Mouse (Mus musculus): ENCODE data around the gene Ppp4r1. TPM values are rescaled to one million over a fixed set of nuclear protein-coding genes. Genes with fewer than 3 reads are reported as not detected.

The Ppp4r1 gene
- polyA plus RNA-seq, 1 experiment, result 45.5 TPM

DNA sequence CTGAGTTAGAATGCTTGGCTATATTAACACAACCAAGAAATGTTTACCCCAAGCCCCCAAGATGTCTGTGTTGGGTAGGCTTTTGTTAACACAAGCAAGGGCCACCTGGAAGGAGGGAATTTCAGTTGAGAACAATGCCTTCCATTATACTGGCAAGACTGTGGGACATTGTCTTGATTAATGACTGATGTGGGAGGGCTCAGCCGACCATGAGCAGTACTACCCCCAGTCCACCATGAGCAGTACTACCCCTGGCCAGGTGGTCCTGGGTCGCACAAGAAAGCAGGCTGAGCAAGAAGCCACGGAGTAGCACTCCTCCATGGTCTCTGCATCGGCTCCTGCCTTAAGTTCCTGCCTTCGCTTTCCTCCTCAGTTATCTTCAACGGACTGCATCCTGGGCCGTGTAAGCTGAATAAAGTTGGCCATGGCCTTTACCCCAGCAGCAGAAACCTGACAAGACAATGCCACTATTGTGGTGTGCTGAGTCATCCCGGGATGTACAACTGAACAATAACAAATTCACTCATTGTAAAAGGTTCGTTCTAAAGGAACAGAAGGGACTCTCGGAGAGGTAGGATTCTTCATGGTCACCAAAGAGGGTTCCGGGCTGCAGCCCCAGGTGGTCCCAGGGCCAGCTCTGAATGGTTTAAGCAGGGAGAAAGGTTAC lies 38.6 kb upstream of the Ppp4r1 start:
- TF ChIP-seq CTCF (IDR thresholded peaks at IDR 0.05; ENCODE audit: insufficient read depth, low read length) (no peak), POLR2A (IDR thresholded peaks at IDR 0.05; ENCODE audit: borderline replicate concordance, extremely low read depth, low read depth, low read length) (no peak)
- no peak for DNase-seq
- WGBS, result 67% methylated on average over 11 of the region's 11 CpGs

DNA sequence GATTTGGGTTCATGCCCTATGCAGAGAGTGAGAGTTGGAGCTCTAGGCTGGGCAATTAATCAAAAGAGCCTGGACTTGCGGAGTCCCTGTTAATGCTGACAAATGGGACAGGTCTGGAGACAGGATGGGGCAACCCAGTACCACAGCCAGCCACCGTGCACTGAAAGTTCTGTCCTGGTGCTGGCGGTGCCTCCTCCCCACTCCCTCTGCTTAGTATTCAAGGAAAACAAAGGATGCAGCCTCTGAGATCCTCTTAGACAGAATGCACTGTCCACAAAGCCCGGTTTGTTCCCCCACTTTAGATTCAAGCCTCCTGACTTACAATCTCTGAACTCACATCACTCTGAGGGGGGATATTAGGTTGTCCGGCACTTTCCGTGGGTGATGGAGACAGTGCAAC lies 36.1 kb upstream of the Ppp4r1 start:
- H3K4me1 ChIP-seq (ENCODE audit: control insufficient read depth, insufficient read depth, low read length), result no peaks in the 10 kb centered on the region
- DNase-seq, result no peak
- no peak for TF ChIP-seq CTCF (IDR thresholded peaks at IDR 0.05; ENCODE audit: insufficient read depth, low read length)
- no peak for TF ChIP-seq POLR2A (IDR thresholded peaks at IDR 0.05; ENCODE audit: borderline replicate concordance, extremely low read depth, low read depth, low read length)
- H3K4me3 ChIP-seq (replicated peaks; ENCODE audit: extremely low read depth, low read depth, low read length), result no peak overlapping the region
- 75% methylated on average over 6 of the region's 6 CpGs for WGBS

More for the DNA sequence above, 38.6 kb upstream of the Ppp4r1 start:
- no peak overlapping the region for H3K4me3 ChIP-seq (replicated peaks; ENCODE audit: extremely low read depth, low read depth, low read length)
- H3K4me1 ChIP-seq (ENCODE audit: control insufficient read depth, insufficient read depth, low read length), result no peaks in the 10 kb centered on the region

DNA sequence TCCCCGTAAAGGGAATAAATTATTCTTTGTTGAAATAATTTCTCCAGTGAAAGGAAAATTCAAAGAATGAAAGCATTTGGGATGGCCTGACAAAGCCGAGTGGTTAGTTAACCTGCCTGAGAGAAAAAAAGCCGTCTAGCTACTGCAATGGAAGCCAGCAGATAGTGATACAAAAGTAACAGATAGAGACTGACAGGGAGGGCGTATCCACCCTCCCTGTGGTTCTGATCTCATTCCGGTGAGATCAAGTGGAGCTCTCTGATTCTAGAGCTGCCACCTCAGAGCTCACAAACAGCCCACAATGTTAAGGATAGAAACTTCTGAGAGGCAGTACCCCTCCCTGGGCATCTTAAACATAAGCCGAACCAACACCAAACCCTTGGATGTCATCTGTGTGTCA lies 33.4 kb upstream of the Ppp4r1 start:
- WGBS, result 82% methylated on average over 6 of the region's 6 CpGs
- H3K4me1 ChIP-seq (ENCODE audit: control insufficient read depth, insufficient read depth, low read length), result no peaks in the 10 kb centered on the region
- TF ChIP-seq POLR2A (IDR thresholded peaks at IDR 0.05; ENCODE audit: borderline replicate concordance, extremely low read depth, low read depth, low read length) (no peak), CTCF (IDR thresholded peaks at IDR 0.05; ENCODE audit: insufficient read depth, low read length) (no peak)
- no peak for DNase-seq
- no peak overlapping the region for H3K4me3 ChIP-seq (replicated peaks; ENCODE audit: extremely low read depth, low read depth, low read length)

DNA sequence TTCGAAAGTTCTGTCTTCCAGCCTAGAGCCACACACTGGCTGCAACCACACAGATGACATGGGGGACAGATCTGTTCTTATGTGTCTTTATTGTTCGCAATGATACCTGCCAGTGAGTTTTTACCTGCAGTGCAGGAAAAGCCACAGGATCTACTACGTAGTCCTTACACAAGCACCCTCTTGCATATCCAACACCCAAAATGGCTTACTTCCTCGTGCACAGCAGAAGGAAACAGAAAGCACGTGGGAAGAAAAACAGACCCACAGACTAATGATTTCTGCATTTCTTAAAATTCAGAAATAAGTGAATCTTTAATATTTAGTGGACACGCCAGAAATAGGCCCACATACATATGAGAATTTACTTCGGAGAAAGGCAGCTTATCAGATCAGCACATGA lies 32.6 kb upstream of the Ppp4r1 start:
- Histone ChIP-seq H3K4me3 (replicated peaks; ENCODE audit: extremely low read depth, low read depth, low read length) (no peak overlapping the region), H3K4me1 (ENCODE audit: control insufficient read depth, insufficient read depth, low read length) (no peaks in the 10 kb centered on the region)
- TF ChIP-seq POLR2A (IDR thresholded peaks at IDR 0.05; ENCODE audit: borderline replicate concordance, extremely low read depth, low read depth, low read length) (no peak), CTCF (IDR thresholded peaks at IDR 0.05; ENCODE audit: insufficient read depth, low read length) (no peak)
- 90% methylated on average over 7 of the region's 7 CpGs for WGBS
- no peak for DNase-seq

DNA sequence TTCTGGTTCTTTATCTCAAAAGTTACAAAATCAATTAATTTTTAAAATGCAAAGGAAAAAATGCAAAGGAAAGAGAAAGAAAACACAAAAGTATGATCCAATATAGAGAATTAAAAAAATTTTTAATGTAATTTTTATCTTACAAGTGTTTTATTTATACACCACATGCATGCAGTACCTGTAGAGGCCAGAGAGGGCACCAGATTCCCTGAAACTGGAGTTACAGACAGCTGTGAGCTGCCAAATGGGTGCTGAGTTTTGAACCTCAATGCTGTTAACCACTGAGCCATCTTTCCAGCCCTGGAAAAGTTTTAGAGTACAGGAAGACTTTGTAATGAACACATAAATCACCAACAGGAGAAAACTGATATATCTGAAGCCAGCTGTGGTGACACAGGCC lies 32.1 kb upstream of the Ppp4r1 start:
- DNase-seq, result no peak
- no peak for TF ChIP-seq CTCF (IDR thresholded peaks at IDR 0.05; ENCODE audit: insufficient read depth, low read length)
- no peak for TF ChIP-seq POLR2A (IDR thresholded peaks at IDR 0.05; ENCODE audit: borderline replicate concordance, extremely low read depth, low read depth, low read length)
- no peak overlapping the region for H3K4me3 ChIP-seq (replicated peaks; ENCODE audit: extremely low read depth, low read depth, low read length)

DNA sequence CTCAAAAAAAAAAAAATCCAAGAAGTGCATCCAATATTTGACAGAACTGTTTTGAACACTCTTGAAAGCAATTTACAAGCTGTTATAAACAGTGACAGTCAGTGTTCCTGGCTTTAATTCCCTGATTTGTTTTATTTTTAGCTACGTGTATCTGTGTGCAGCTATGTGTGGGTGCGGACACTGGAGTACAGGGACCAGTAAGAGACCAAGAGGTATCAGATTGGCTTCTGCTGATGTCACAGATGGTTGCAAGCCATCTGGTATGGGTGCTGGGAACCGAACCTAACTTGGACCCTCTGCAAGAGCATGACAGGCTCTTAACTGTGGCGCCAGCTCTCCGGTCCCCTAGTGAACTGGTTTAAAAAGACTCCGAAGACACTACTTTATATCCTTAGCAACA lies 29.2 kb upstream of the Ppp4r1 start:
- Histone ChIP-seq H3K4me3 (replicated peaks; ENCODE audit: extremely low read depth, low read depth, low read length) (no peak overlapping the region), H3K4me1 (ENCODE audit: control insufficient read depth, insufficient read depth, low read length) (no peaks in the 10 kb centered on the region; the same call in 1 of the 2 replicates)
- no peak for DNase-seq
- 85% methylated on average over 6 of the region's 6 CpGs for WGBS
- TF ChIP-seq CTCF (IDR thresholded peaks at IDR 0.05; ENCODE audit: insufficient read depth, low read length), result no peak
- no peak for TF ChIP-seq POLR2A (IDR thresholded peaks at IDR 0.05; ENCODE audit: borderline replicate concordance, extremely low read depth, low read depth, low read length)

More for the DNA sequence above, 32.1 kb upstream of the Ppp4r1 start:
- H3K4me1 ChIP-seq (ENCODE audit: control insufficient read depth, insufficient read depth, low read length), result no peaks in the 10 kb centered on the region

DNA sequence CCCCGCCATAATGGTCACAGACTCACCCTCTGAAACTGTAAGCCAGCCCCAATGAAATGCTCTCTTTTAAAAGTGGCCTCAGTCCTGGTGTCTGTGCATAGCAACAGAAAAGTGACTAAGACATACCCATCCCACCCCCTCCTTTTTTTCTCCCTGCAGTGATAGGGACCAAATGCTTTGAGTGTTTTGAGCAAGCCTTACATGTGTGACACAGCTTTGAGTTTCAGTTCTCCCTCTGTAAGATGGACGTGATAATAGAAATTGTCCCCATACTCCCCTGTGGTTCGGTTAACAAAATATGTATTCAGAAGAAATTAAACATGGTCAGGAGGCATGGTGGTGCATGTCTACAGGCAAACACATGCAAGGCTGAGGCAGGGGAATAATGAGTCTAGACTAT lies 26.5 kb upstream of the Ppp4r1 start:
- WGBS, result 87% methylated on average over 3 of the region's 3 CpGs
- no peaks in the 10 kb centered on the region; the same call in 1 of the 2 replicates for H3K4me1 ChIP-seq (ENCODE audit: control insufficient read depth, insufficient read depth, low read length)
- TF ChIP-seq POLR2A (IDR thresholded peaks at IDR 0.05; ENCODE audit: borderline replicate concordance, extremely low read depth, low read depth, low read length) (no peak), CTCF (IDR thresholded peaks at IDR 0.05; ENCODE audit: insufficient read depth, low read length) (no peak)
- DNase-seq, result no peak
- no peak overlapping the region for H3K4me3 ChIP-seq (replicated peaks; ENCODE audit: extremely low read depth, low read depth, low read length)

DNA sequence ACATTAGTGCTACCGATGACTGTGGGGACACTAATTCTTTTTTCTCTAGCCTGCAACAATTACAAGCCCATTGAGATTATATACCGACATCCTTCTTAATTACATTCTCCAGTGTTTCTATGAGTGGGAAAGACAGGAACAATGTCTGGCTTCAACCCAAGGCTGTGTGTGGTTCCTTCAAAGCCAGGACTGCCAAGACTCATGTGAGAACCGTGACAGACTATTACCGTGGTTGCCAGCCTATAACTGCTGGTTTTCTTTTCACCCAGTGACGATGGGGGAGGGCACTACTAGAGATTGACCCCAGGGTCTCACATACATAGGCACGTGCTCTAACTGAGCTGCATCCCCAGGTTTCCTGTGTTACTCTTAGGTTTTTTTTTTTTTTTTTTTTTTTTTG lies 25.2 kb upstream of the Ppp4r1 start:
- WGBS, result 41% methylated on average over 6 of the region's 6 CpGs
- TF ChIP-seq CTCF (IDR thresholded peaks at IDR 0.05; ENCODE audit: insufficient read depth, low read length), result no peak
- no peak for TF ChIP-seq POLR2A (IDR thresholded peaks at IDR 0.05; ENCODE audit: borderline replicate concordance, extremely low read depth, low read depth, low read length)
- no peaks in the 10 kb centered on the region; the same call in 1 of the 2 replicates for H3K4me1 ChIP-seq (ENCODE audit: control insufficient read depth, insufficient read depth, low read length)
- DNase-seq, result no peak
- no peak overlapping the region for H3K4me3 ChIP-seq (replicated peaks; ENCODE audit: extremely low read depth, low read depth, low read length)

DNA sequence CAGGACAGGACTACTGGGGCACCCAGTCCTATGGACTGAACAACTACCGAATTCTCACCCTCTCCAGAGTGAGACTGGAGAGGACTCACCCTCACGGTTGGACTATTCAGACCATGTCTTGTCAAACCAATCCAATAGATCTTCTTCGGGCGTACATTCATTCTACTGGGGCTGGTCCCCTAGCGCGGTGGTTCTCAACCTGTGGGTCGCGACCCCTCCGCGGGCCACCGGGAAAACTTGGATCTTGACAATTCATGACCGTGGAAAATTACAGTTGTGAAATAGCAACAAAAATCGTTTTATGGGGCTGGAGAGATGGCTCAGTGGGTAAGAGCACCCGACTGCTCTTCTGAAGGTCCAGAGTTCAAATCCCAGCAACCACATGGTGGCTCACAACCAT lies 19.2 kb upstream of the Ppp4r1 start:
- WGBS, result 96% methylated on average over 14 of the region's 14 CpGs
- DNase-seq, result no peak
- peaks cover 5% of the 10 kb centered on the region; the same call in 1 of the 2 replicates for H3K4me1 ChIP-seq (ENCODE audit: control insufficient read depth, insufficient read depth, low read length)
- TF ChIP-seq POLR2A (IDR thresholded peaks at IDR 0.05; ENCODE audit: borderline replicate concordance, extremely low read depth, low read depth, low read length), result no peak
- TF ChIP-seq CTCF (IDR thresholded peaks at IDR 0.05; ENCODE audit: insufficient read depth, low read length), result no peak
- H3K4me3 ChIP-seq (replicated peaks; ENCODE audit: extremely low read depth, low read depth, low read length), result no peak overlapping the region

DNA sequence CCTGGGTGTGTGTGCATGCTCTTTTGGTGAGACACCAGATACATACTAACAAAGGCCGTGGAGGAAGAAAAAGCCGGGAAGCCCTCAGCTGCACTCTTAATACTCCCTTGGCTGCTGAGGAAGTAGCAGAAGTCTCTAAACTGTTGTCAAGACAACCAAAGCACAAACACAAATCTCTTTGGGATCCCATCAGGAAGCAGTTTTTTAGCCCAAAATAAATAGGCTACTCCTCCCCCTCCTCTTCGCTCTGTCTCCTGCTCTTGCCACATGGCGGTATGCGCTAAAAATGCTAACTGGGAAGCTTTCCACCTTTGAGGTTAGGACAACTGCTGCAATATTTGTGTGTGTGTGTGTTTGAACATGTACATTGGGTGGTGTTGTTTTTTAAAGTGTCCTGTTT lies 13.9 kb upstream of the Ppp4r1 start:
- WGBS, result 19% methylated on average over 5 of the region's 5 CpGs
- Histone ChIP-seq H3K4me3 (replicated peaks; ENCODE audit: extremely low read depth, low read depth, low read length) (no peak overlapping the region), H3K4me1 (ENCODE audit: control insufficient read depth, insufficient read depth, low read length) (peaks cover 14% of the 10 kb centered on the region)
- TF ChIP-seq POLR2A (IDR thresholded peaks at IDR 0.05; ENCODE audit: borderline replicate concordance, extremely low read depth, low read depth, low read length) (no peak), CTCF (IDR thresholded peaks at IDR 0.05; ENCODE audit: insufficient read depth, low read length) (no peak)
- no peak for DNase-seq

Data from lung, adult 2 months (tissue).